Mouse (Mus musculus) liver, postnatal 0 days (tissue): ENCODE results near the gene BC107364.
"Not testable (repeated sequence)": the region's sequence is repeated elsewhere in the genome, so short reads cannot be mapped to it uniquely, and the experiment has no call there.

Source experiments
- CTCF ChIP-seq: sonication (generic); IDR thresholded peaks from 2 replicates; pipeline ENCODE4 v1.5.1; 2016; ENCODE audit warnings: antibody characterized with exemption, low read depth
- EP300 ChIP-seq: IDR thresholded peaks from 2 replicates; pipeline ENCODE4 v1.6.1; 2016; ENCODE audit warnings: antibody characterized with exemption, low read depth, mild to moderate bottlenecking

- TF ChIP-seq CTCF, result peak; percentile 51
- TF ChIP-seq EP300, result not testable (repeated sequence)
These were observed 30.9 kb upstream of the BC107364 start for GRCm38 (mm10) chr3:96483044-96483443.
